Mouse (Mus musculus): ENCODE results near the gene Chst7. TPM values are rescaled to one million over a fixed set of nuclear protein-coding genes. Genes with fewer than 3 reads are reported as not detected.

Chst7 gene
- 1 to 10 TPM; 2.5 to 3.8 TPM for total RNA-seq (2021)

DNA sequence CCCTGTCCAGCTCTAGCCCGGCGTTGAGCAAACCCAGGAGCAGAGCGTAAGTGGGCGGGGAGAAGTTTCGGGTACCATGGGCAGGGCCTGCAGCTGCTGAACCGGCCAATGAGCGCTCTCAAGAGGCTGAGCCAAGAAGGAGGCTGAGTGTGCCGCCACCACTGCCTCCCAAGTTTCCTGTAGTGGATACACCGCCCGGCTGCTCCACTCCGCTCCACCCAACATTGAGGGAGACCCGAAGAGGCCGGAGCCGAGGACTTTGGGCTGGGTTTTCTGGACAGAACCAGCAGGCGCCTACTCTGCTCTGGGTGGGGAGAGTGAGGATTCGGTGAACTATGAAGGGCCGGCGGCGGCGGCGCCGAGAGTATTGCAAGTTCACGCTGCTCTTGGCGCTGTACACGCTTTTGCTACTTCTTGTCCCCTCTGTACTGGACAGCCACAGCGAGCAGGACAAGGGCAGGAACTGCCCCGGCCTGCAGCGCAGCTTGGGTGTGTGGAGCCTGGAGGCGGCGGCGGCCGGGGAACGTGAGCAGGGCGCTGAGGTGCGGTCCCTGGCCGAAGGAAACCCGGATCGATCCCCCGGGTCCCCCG lies at the start of gene Chst7:
Gene Chst7, plus strand, starts transcription at position 180 of the 591 bp plus-strand sequence.
- peak; percentile 11 to 30 for DNase-seq

DNA sequence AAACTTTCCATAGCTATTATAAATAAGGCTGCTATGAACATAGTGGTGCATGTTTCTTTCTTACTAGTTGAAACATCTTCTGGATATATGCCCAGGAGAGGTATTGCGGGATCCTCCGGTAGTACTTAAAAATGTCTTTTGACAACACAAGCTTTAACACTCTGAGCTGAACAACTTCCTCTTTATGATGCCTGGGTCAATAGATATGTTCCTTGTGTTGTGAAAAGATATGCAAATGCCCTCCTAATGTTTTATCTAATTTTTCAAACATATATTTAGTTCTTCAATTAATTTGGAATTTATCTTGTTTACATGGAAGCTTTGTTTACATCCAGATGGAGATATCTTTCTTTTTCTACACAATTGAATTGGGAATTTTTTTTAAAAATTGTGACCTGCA lies 47.1 kb upstream of the Chst7 start:
- DNase-seq = no peak

GRCm38 (mm10) chrX:20020942-20021341 lies 38.4 kb upstream of the Chst7 start:
- no peak for DNase-seq

GRCm38 (mm10) chrX:20060096-20060768 lies 872 bp downstream of the Chst7 start:
- no peak for DNase-seq

- no peak for DNase-seq
Measured at GRCm38 (mm10) chrX:20060769-20061315, 1.5 kb downstream of the Chst7 start.

- no peak for DNase-seq
Measured at GRCm38 (mm10) chrX:20061764-20062480, 2.6 kb downstream of the Chst7 start.

DNA sequence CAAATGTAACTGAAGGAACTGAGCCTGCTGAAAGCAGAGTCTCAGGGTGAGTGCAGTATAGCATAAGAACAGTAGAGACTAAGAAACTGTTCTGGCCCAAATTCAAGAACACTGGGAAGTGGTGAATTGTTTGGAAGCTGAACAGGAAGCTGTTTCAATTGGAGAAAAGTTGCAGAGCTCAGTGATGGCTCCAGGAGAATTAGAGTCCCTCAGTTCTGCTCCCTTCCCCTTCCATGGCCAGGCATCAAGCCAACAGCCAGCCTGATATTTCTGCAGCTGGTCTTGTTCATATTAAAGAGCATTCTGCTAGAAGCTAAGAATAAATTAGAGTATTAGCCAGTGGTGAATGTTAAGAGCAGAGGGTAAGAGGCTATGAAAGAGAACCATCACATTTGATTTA lies 7.3 kb downstream of the Chst7 start:
- no peak for DNase-seq

DNA sequence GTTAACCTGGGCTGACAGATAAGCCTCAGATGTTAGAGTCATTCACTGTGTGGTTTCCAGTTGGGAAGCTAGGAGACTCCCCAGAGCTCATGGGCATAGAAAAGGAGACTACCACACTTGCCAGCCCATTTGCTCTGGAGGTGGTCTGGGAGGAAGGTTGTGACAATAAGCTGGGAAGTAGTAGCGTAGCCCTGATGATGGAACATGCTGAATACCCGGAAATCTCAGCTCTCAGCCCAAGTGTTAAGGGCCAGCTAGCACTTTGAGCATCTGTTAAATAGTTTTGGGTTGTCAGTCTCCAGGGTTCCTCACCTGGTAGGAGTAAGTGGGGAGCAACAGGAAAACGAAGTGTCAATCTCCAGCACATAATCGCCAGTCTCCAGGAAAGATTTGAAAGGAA lies 10.8 kb downstream of the Chst7 start:
- DNase-seq = no peak

DNA sequence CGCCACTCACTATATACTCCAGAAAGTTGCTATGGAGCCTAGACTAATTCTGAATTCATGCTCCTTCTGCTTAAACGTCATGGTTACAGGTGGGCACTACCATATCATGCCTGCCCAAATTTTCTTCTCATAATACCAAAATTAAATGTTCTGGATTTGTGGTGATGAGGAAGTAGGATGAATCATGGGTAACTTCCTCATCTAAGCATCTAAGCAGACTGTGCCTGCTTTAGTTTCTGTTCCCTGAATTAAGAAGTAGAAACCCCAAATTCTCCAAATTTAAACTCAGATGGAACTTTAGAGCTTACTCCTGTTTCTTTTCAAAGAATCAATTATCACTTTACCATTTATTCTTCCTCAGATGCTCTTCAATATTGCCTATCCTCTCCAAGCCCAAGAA lies 58.4 kb downstream of the Chst7 start:
- DNase-seq = no peak

- DNase-seq = no peak
Measured at GRCm38 (mm10) chrX:20125481-20125880, 66.1 kb downstream of the Chst7 start.

DNA sequence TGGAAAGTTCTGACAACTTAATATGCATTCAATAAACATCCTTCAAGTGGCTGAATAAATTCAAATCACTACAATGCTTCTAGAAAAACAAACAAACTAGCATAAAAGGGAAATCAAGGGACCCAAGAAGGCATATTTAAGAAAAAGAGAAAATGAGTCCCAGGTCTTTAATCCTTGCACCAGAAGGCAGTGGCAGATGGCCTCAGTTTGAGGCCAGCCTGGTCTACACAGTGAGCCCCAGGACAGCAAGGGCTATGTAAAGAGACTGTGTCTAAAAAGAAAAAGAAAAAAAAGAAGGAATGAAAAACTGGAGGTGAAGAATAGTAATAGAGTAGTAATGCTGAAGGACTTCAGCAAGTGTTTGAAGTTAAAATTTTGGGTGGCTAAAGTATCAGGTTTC lies 69.6 kb downstream of the Chst7 start:
- DNase-seq = no peak

DNA sequence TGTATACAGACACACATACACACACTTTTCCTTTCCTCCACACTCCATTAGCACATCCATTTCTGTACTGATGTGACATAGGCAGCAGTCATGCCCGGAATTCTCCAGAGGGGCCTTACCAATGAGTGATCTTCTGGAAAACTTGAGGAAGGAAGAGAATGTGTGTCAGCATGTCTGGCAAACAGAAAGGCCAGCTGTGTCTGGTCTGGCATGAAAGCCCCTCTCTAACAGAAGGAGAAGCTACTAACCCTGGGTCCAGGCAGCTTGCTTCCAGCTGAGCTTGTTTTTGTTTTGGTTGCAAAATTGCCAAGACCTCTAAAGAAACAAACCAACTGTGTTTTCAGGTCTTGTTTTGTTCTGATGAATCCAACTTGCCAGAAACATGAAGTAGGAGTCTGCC lies 70.1 kb downstream of the Chst7 start:
- no peak for DNase-seq

Other genes starting within 250 kb of the Chst7 start
- 10 to 100 TPM; 60.7 to 64.0 TPM for gene Slc9a7, start 232.2 kb downstream of the Chst7 start, total RNA-seq (2021)